Mouse (Mus musculus) E14TG2a.4 (cell line): Measurements from ENCODE around the gene Rhox11.

Source experiments
- CTCF ChIP-seq: conservative IDR thresholded peaks from 2 replicates; pipeline ENCODE4 v1.5.1; 2014; ENCODE audit warnings: low read length
- POU5F1 ChIP-seq: IDR thresholded peaks from 2 replicates; pipeline ENCODE4 v1.6.1; 2014; ENCODE audit warnings: low read length, borderline replicate concordance

- peak; percentile 48 for TF ChIP-seq CTCF
- no peak for TF ChIP-seq POU5F1
Observed at GRCm38 (mm10) chrX:38084226-38084625, 715 bp downstream of the Rhox11 start.
